Mouse (Mus musculus): ENCODE data around the gene St6galnac1.

DNA sequence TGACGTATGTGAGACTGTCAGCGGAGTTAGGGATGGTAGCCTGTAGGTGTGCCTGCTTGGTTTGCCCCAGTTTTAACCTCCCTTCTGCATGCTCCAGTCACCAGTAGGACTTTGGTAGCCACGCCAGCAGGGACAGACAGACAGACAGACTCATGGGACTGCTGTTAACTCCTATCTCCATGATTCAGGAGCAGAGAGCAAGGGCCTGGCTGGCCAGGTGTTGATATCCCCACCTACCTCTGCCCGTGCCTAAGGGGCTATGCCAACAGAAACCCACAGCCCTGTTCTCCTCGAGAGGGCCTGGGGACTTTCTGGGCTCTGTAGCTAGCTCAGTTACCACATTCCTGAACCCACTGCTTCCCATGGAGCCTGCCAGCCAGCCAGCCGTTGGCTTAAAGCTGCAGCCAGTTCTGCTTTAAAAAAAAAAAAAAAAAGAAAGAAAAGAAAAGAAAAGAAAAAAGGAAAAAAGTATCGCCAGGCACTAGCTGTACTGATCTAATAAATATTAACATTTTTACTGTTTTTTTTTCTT lies 39.6 kb upstream of the St6galnac1 start:
- TF ChIP-seq CTCF (IDR thresholded peaks at IDR 0.05; ENCODE audit: low read depth) (no peak), EP300 (IDR thresholded peaks at IDR 0.05; ENCODE audit: low read depth) (no peak)

All from liver, embryonic 14.5 days (tissue).